Mouse (Mus musculus): ENCODE data around the gene Cdh18. TPM values are rescaled to one million over a fixed set of nuclear protein-coding genes. Genes with fewer than 3 reads are reported as not detected.

The Cdh18 gene
- polyA plus RNA-seq (2015; fragmentation: Illumina TruSeq; extraction: RNeasy Lipid Tissue Mini Kit (QIAGEN cat#74804); ENCODE audit: low read depth, low replicate concordance), result 19.0 TPM

GRCm38 (mm10) chr15:22548711-22549271 is at the start of gene Cdh18:
TSS of gene Cdh18 (plus strand) at chr15:22549022.

